Mouse (Mus musculus): ENCODE results near the gene 1190007I07Rik.

Gene 1190007I07Rik

DNA sequence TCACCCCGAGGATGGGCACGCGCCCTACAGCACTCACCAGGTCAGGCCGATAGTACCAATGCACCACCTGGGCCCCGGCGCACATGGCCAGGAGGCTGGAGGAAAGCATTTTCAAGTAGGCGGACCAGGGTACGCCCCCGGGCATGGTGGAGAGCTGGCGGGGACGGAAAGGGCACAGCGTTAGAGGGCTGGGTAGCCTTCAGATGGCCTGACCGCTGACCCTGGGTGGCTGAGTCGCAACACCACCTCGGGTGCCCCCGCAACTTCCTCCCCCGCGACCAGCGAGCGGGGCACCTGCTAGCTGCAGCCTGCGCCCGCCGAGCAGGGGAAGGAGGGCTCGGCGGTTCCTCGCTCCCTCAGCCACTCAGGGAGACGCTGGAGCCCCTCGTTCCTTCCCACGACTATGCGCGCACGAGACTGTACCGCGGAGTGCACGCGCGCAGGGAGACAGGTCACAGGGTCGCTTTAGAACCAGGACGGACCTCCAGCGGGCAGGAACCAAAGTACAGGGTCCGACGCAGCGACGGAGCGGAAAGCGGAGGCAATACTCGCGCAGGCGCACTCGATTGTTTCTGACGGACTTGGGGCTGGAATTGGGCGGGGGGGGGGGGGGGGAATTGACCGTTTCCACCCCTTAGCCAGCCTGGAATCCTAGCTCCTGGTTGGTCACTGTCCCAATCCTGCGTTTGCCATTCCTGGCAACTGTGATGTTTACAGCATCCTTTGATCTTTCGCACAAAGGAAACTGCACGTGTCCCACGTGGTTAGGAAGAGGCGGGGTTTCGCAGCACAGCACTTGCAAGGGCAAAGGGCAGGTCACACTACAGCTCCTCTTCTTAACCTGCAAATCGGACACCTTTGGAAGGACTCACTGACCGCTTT is at the start of gene 1190007I07Rik:
1190007I07Rik (minus strand) TSS at position 558 of the 882 bp plus-strand sequence.
- peak; percentile 96 for DNase-seq (ENCODE audit: low spot score)

- no peak for DNase-seq (ENCODE audit: low spot score)
Measured at GRCm38 (mm10) chr10:82670205-82670604, 47.2 kb upstream of the 1190007I07Rik start.

DNA sequence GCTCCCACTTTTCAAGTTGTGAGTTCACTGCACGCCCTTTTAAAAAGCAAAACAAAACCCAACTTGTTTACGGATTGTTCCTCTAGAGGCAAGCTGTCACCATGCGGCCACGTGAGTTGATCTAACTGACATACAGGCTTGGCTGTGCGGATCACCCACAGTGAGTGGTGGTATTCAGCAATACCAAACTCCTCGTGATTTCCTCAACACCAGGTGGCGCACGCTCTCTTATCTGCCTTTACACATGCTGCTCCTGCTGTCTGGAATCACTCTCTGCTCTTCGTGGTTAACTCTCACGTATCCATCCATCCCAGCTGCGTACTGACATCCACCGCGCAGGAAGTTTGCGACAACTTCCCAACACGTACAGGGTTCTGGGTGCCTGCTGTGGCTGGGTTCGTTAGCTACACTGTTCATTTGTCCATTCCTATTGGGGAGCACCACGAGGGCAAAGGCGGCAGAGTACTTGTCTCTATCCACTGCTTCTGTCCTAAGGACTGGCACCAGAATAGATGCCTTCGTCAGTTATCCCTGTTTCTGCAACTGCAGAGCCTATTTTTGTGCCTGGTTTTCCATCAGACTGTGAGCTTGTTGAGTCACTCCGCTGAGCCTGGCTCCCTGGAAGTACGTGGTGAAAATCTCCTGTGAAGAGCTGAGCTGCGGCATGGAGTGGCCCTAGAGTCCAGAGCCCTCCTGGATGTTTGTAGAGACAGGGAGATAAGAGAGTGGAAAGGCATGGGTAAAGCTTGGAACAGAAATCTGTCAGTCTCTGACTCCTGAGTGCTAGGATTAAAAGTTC is 43.6 kb upstream of the 1190007I07Rik start:
- peak; percentile 96 for DNase-seq (ENCODE audit: low spot score)

- no peak for DNase-seq (ENCODE audit: low spot score)
Measured at GRCm38 (mm10) chr10:82665951-82666350, 42.9 kb upstream of the 1190007I07Rik start.

GRCm38 (mm10) chr10:82663289-82663688 is 40.3 kb upstream of the 1190007I07Rik start:
- DNase-seq (ENCODE audit: low spot score) = no peak

GRCm38 (mm10) chr10:82662267-82662990 is 39.4 kb upstream of the 1190007I07Rik start:
- DNase-seq (ENCODE audit: low spot score) = no peak

DNA sequence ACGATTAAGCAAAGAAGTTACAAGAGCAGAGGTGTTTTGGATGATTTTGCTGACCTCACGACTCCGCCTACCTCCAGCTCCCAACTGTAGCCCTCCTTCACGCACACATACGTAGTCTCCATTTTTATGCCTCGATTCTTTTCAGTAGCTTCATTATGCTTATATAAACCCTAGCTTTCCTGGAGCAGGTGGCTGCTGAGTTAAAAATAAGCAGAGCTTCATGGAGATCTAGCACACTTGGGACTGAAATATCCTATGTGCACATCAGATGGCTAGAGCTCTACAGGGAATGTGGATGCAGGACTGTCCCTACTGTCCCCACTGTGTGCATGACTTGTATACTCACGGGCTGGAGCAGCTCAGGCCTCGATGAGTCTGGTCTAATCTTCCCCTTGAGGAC is 38.8 kb upstream of the 1190007I07Rik start:
- DNase-seq (ENCODE audit: low spot score) = no peak

- DNase-seq (ENCODE audit: low spot score) = no peak
Measured at GRCm38 (mm10) chr10:82654581-82654980, 31.6 kb upstream of the 1190007I07Rik start.

GRCm38 (mm10) chr10:82652625-82653024 is 29.6 kb upstream of the 1190007I07Rik start:
- DNase-seq (ENCODE audit: low spot score) = no peak

- no peak for DNase-seq (ENCODE audit: low spot score)
Measured at GRCm38 (mm10) chr10:82651221-82651620, 28.2 kb upstream of the 1190007I07Rik start.

DNA sequence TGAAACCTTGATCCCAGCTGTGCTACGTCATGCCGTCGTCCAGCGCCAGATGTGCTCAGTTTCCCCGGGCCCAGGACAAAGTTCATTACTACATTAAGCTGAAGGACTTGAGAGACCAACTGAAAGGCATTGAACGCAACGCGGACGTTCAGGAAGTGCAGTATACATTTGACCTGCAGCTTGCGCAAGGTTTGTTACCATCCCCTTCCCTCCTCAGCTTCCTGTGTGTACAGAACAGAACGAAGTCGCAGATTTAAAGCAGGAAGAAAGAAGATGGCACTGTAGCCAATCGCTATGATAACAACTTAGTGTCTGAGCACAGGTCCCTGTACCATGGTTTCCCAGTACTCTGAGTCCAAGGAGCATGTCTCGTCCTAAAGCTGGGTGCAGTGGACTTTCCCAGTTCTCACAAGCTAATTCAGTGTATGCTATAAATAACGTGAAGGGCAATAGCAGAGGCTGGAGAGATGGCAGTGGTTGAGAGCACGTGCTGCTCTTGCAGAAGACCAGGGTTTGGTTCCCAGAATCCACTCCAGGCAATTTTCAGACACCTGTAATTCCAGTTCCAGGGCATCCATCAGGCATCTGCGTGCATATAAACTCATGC is 24.3 kb upstream of the 1190007I07Rik start:
- DNase-seq (ENCODE audit: low spot score) = no peak

DNA sequence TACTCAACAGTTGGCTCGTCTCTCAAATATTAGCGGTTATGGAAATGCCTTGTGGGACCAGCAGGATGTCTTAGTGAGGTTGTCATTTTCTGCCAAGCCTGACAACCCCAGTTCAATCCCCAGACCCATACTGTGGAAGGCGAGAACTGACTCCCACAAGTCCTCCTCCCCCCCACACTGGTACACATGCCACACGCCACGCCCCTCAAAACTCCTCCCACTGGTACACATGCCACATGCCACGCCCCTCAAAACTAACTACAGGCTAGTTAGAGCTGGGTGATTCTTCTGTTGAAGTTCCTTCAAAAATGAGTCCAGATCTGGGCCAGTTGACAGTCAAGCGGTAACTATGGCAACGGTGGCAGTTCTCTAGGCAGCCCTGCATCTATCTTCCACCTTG is 23.1 kb upstream of the 1190007I07Rik start:
- no peak for DNase-seq (ENCODE audit: low spot score)

DNA sequence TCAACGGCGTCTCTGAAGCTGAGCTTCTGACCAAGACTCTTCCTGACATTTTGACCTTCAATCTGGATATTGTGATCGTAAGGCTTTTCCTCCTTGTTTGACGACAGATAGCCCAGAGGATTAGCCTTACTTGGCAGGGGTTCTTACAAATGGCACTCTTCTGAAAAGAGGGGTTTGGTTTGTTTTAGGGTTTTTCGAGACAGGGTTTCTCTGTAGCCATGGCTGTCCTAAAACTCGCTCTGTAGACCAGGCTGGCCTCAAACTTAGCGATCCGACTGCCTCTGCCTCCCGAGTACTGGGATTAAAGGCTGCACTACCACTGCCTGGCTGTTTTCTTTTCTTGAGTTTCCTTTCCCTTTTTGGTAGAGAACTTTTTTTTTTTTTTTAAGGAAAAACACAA is 18.5 kb upstream of the 1190007I07Rik start:
- DNase-seq (ENCODE audit: low spot score) = no peak

- no peak for DNase-seq (ENCODE audit: low spot score)
Measured at GRCm38 (mm10) chr10:82639032-82639698, 16.1 kb upstream of the 1190007I07Rik start.

GRCm38 (mm10) chr10:82636321-82636720 is 13.3 kb upstream of the 1190007I07Rik start:
- DNase-seq (ENCODE audit: low spot score) = no peak

GRCm38 (mm10) chr10:82634348-82634747 is 11.3 kb upstream of the 1190007I07Rik start:
- no peak for DNase-seq (ENCODE audit: low spot score)

- no peak for DNase-seq (ENCODE audit: low spot score)
Measured at GRCm38 (mm10) chr10:82632496-82633280, 9.7 kb upstream of the 1190007I07Rik start.

DNA sequence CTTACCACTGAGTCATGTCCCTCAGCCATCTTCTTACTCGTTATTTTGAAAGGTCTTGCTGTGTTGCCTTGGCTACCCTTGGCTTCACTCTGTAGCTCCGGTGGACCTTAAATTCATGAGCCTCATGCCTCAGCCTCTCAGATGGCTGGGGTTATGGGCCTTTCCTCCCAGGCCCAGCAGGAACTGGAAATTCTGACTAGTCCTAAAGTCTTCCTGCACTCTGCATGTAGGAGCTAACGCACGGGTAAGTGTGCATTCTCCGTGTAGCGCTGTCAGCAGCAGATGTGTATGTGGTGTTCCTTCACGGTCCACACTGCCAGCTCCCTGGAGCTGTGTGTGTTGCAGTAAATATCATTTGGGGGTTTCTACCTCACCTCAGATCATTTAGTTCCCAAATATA is 8.1 kb upstream of the 1190007I07Rik start:
- no peak for DNase-seq (ENCODE audit: low spot score)

DNA sequence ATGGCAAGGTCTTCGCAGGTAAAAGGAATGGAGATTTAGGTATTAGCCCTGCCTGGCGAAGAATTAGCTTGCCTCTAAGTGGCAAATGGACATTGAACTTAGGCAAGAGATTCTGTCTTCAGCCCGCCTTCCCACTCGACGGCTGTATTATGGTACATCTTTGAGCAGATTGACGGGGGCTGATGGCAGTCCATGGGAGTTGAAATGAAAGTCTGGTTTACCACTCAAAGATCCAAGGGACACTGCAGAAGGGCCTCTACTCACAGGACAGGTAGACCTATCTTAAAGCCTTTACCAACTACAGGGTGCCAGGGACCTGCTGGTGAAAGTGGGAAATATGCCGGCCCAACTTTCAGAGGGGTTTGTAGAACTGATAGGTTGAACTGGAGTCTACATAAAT is 7.5 kb upstream of the 1190007I07Rik start:
- DNase-seq (ENCODE audit: low spot score) = no peak

DNA sequence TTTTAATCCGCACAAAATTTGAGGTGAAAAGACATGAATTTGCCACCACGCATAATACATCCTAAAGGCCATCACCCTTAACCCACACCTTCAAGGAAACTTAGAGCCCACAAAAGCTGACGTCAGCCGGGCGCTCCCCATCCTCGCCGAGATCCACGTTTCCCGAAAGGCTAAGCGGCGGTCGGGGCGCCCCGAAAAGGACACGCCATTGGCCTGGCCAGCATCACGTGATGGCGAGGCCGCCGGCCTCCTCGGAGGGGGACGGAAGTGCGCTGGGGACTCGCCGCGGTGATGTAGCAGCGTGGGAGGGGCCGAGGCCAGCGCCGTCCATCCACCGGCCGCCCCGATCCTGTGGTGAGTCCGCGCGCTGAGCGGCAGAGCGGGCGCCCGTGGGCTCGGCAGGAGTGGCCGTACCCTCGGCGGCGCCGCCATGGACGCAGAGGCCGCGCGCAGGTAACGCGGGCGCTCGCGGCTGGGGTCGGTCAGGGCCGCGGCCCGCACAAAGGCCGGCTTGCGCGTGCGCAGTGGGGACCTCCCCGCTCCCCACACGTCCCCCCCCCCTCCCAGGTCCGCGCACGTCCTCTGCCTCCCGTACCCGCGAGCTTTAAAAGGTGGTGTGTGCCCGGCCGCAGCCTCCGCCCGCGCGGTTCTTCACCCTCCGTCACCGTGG is 6.7 kb upstream of the 1190007I07Rik start, which contains the start of gene Tdg:
Tdg (plus strand) TSS at position 243 of the 670 bp plus-strand sequence.
- peak; percentile 97 for DNase-seq (ENCODE audit: low spot score)

All from embryo, embryonic 10 days (tissue).